Mouse (Mus musculus) neutrophil, adult 5-6 weeks (primary cell): ENCODE data around the gene Gm17617. TPM values are rescaled to one million over a fixed set of nuclear protein-coding genes. Genes with fewer than 3 reads are reported as not detected.

Source experiments
- total RNA-seq: library from RNA; stranded (forward); fragments of 200-1000 nt; gene quantifications from 2 replicates; pipeline ENCODE4 v1.2.3, GENCODE M21; 2017

The Gm17617 gene
- total RNA-seq, 1 experiment from 2014 or later, result not detected

Other genes starting within 250 kb of the Gm17617 start
- gene Unc5a, start 184.1 kb downstream of the Gm17617 start, total RNA-seq, result 0.12 TPM in 1 of 2 replicates, not detected in the other
- gene Hk3, start 112.2 kb downstream of the Gm17617 start, total RNA-seq, result 112 and 129 TPM in 2 replicates
- gene Uimc1, start 33.2 kb downstream of the Gm17617 start, total RNA-seq, result 88.2 and 112 TPM in 2 replicates
- gene Zfp346, start 28.2 kb downstream of the Gm17617 start, total RNA-seq, result 19.3 and 22.6 TPM in 2 replicates
- not detected in 2 replicates for gene Fgfr4, start 19.1 kb upstream of the Gm17617 start, total RNA-seq
- gene Nsd1, start 76.2 kb upstream of the Gm17617 start, total RNA-seq, result 211 and 232 TPM in 2 replicates
- 95.5 and 96.0 TPM in 2 replicates for gene Prelid1, start 187.0 kb upstream of the Gm17617 start, total RNA-seq
- gene Rab24, start 188.4 kb upstream of the Gm17617 start, total RNA-seq, result 60.8 and 61.9 TPM in 2 replicates
- gene Mxd3, start 196.3 kb upstream of the Gm17617 start, total RNA-seq, result 0.61 and 1.7 TPM in 2 replicates
- 75.9 and 87.7 TPM in 2 replicates for gene Lman2, start 229.2 kb upstream of the Gm17617 start, total RNA-seq
- 85.4 and 90.5 TPM in 2 replicates for gene Rgs14, start 236.2 kb upstream of the Gm17617 start, total RNA-seq